Comparison of ENCODE assay signal across 8 mouse cellular contexts in the genomic region with DNA sequence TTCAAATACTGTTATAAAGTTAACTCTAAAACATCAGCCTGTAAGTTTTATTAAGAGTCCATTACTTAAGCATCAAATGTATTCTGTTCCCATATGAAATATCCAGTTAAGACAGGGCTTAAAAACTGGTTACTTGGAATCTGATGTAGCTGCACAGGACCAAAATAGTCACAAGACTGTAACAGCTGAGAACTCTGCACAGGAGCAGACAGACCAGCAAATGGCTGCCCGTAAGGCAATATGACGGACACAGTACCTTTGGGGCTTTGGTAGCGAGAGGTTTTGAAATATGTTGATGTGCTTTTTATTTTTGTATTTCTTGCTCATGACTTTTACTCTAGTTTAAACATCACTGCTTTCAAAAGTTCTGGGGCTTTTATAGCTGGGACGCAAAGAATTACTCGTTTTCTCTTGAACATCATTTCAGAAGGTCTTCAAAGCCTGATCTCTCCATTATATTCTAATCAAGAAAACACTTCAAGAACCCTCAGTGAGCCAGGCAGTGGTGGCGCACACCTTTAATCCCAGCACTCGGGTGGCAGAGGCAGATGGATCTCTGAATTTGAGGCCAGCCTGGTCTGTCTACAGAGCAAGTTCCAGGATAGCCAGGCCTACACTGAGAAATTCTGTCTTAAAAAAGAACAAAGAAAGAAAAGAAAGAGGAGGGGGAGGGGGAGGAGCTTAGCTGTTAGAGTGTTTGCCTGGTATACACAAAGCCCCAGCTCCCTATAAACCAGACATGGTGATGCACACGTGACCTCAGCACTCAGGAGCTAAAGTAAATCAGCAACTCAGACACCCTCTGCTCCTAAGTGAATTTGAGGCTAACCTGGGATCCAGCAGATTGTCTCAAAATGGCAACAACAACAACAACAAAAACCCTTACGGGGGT. TPM values are rescaled to one million over a fixed set of nuclear protein-coding genes. Genes with fewer than 3 reads are reported as not detected.
A peak's percentile ranks its signal among the peaks of the same experiment; 100 is the strongest.
DNase-seq lines count a peak whose midpoint lies in the region; ATAC-seq and TF ChIP-seq lines count a peak whose summit lies in the region.

No protein-coding gene starts in this region.

- H3K4me1 ChIP-seq in kidney, embryonic 15.5 days: peaks cover 32% of the 10 kb centered on the region
- H3K4me1 ChIP-seq in hindbrain, embryonic 10.5 days (replicated peaks): peaks cover 33% of the 10 kb centered on the region
- H3K4me1 ChIP-seq in stomach, postnatal 0 days (replicated peaks; ENCODE audit: control insufficient read depth, insufficient read depth): peaks cover 11% of the 10 kb centered on the region; the same call in 1 of the 2 replicates

- H3K4me2 ChIP-seq in kidney, embryonic 15.5 days: peak overlapping the region; percentile 74
- peak overlapping the region; percentile 50 for H3K4me2 ChIP-seq in stomach, postnatal 0 days (replicated peaks; ENCODE audit: low read depth)

- 51% methylated on average over 9 of the region's 9 CpGs for WGBS in kidney, embryonic 15.5 days
- WGBS in hindbrain, embryonic 10.5 days: 46% methylated on average over 9 of the region's 9 CpGs
- 50% methylated on average over 9 of the region's 9 CpGs for WGBS in stomach, postnatal 0 days

- H3K27me3 ChIP-seq in kidney, embryonic 15.5 days: no peaks in the 10 kb centered on the region
- no peaks in the 10 kb centered on the region for H3K27me3 ChIP-seq in hindbrain, embryonic 10.5 days (ENCODE audit: insufficient read depth, poor library complexity, severe bottlenecking)
- H3K27me3 ChIP-seq in stomach, postnatal 0 days (ENCODE audit: control insufficient read depth, insufficient read depth, low read length): no peaks in the 10 kb centered on the region

- peak overlapping the region; percentile 44 for H3K4me3 ChIP-seq in kidney, embryonic 15.5 days (replicated peaks)
- H3K4me3 ChIP-seq in hindbrain, embryonic 10.5 days: peak overlapping the region; percentile 52
- peak overlapping the region; percentile 24; the same call in 1 of the 2 replicates for H3K4me3 ChIP-seq in stomach, postnatal 0 days (ENCODE audit: low read depth, low read length)

- ATAC-seq in kidney, embryonic 15.5 days (replicated peaks; ENCODE audit: low FRiP score): peak; percentile 87
- ATAC-seq in stomach, postnatal 0 days (ENCODE audit: low FRiP score, low TSS enrichment): peak; percentile 50

- H3K9ac ChIP-seq in kidney, embryonic 15.5 days: peak overlapping the region; percentile 57
- peak overlapping the region; percentile 58 for H3K9ac ChIP-seq in stomach, postnatal 0 days (ENCODE audit: low read length)

- H3K9me3 ChIP-seq in kidney, embryonic 15.5 days (replicated peaks): no peaks in the 10 kb centered on the region
- no peaks in the 10 kb centered on the region for H3K9me3 ChIP-seq in hindbrain, embryonic 10.5 days
- H3K9me3 ChIP-seq in stomach, postnatal 0 days (ENCODE audit: control insufficient read depth, low read length): no peaks in the 10 kb centered on the region

- TF ChIP-seq EP300 in stomach, postnatal 0 days (optimal IDR thresholded peaks at IDR 0.05): no peak

- peak overlapping the region; percentile 99 for H3K27ac ChIP-seq in kidney, embryonic 15.5 days
- peak overlapping the region; percentile 96 for H3K27ac ChIP-seq in hindbrain, embryonic 10.5 days
- H3K27ac ChIP-seq in stomach, postnatal 0 days (replicated peaks): peak overlapping the region; percentile 97

- DNase-seq in kidney, postnatal 4 days: no peak
- DNase-seq in brain, embryonic 14.5 days (ENCODE audit: low read depth): peak; percentile 96
- no peak for DNase-seq in hindbrain, embryonic 10.5 days (ENCODE audit: low spot score)
- peak; percentile 59 for DNase-seq in lung, postnatal 10 days
- DNase-seq in stomach, postnatal 0 days (ENCODE audit: low spot score): no peak
- no peak for DNase-seq in ovary, adult 18-20 months (ENCODE audit: low spot score)
- DNase-seq in left cerebral cortex, adult 8-10 months (ENCODE audit: low spot score in 2 of 2): no peak

- no peak for TF ChIP-seq CTCF in brain, embryonic 14.5 days (IDR thresholded peaks at IDR 0.05; ENCODE audit: borderline replicate concordance, extremely low read depth, insufficient read depth, insufficient read length)
- TF ChIP-seq CTCF in stomach, postnatal 0 days (IDR thresholded peaks at IDR 0.05; ENCODE audit: low read depth): no peak

- no peak for TF ChIP-seq POLR2A in brain, embryonic 14.5 days (IDR thresholded peaks at IDR 0.05; ENCODE audit: borderline replicate concordance, extremely low read depth, insufficient read depth, insufficient read length, poor library complexity, severe bottlenecking)

- H3K36me3 ChIP-seq in kidney, embryonic 15.5 days: no peaks in the 10 kb centered on the region
- H3K36me3 ChIP-seq in hindbrain, embryonic 10.5 days: no peaks in the 10 kb centered on the region
- H3K36me3 ChIP-seq in stomach, postnatal 0 days (ENCODE audit: control insufficient read depth, insufficient read depth, low read length): no peaks in the 10 kb centered on the region

RNA-seq across cellular contexts. Expression of a gene that starts 22.9 kb away (rescaled TPM):
- 647 and 670 TPM in 2 replicates for polyA plus RNA-seq in kidney, embryonic 15.5 days (2015; fragmentation: Nextera tagmentation; extraction: Ambion mirVana)
- polyA plus RNA-seq in brain, embryonic 14.5 days (2012; rRNA removed): 459 and 612 TPM in 2 replicates
- 556 and 636 TPM in 2 replicates for polyA plus RNA-seq in hindbrain, embryonic 10.5 days (2016; fragmentation: Nextera tagmentation; extraction: Ambion mirVana)
- 175 and 195 TPM in 2 replicates for polyA plus RNA-seq in stomach, postnatal 0 days (2015; fragmentation: Nextera tagmentation; extraction: Ambion mirVana)
- total RNA-seq in left cerebral cortex, adult 8-10 months (2022): 100 to 1,000 TPM; 276 to 301 (median 288) TPM

Comparison
In these comparisons a context has a peak if more than half of its experiments do, and no peak if none do; other contexts are left out.
1. DNase-seq: peak in brain, embryonic 14.5 days (single experiment) and lung, postnatal 10 days (single experiment); none in kidney, postnatal 4 days (0 of 2), hindbrain, embryonic 10.5 days (single experiment), stomach, postnatal 0 days (single experiment), ovary, adult 18-20 months (single experiment) and left cerebral cortex, adult 8-10 months (0 of 2).
2. Peak in every context shown above with its lines, with median percentiles within 50 percentile points of each other: H3K27ac ChIP-seq and H3K4me3 ChIP-seq.